Mouse (Mus musculus): ENCODE measurements at regions not wholly inside any gene's neighbourhood (a gene's known extent, or its start where the extent isn't known, plus 50 kb on each side); places are given as distances from the start of the nearest gene placed in this dataset.

- Histone ChIP-seq H3K27me3 (ENCODE audit: control insufficient read depth, insufficient read depth, low read length) (no peaks in the 10 kb centered on the region), H3K4me3 (ENCODE audit: insufficient read depth in 1 of 2, low read depth in 2 of 2, low read length in 2 of 2) (no peak overlapping the region), H3K27ac (no peak overlapping the region), H3K36me3 (replicated peaks; ENCODE audit: control insufficient read depth, insufficient read depth, low read depth) (no peaks in the 10 kb centered on the region), H3K9ac (replicated peaks) (no peak overlapping the region), H3K4me1 (replicated peaks; ENCODE audit: control insufficient read depth in 2 of 2, insufficient read depth in 2 of 2, low read length in 1 of 2) (no peaks in the 10 kb centered on the region), H3K9me3 (ENCODE audit: control insufficient read depth, low read length) (no peaks in the 10 kb centered on the region), H3K4me2 (ENCODE audit: low read depth) (no peak overlapping the region)
- WGBS (ENCODE audit: insufficient replicate concordance) = 54% methylated on average over 6 of the region's 6 CpGs
- DNase-seq (ENCODE audit: low read depth in 3 of 3, low spot score in 3 of 3) = no peak
- TF ChIP-seq CTCF (IDR thresholded peaks at IDR 0.05; ENCODE audit: low read depth) (no peak), EP300 (IDR thresholded peaks at IDR 0.05; ENCODE audit: low read depth) (no peak)
- ATAC-seq (ENCODE audit: insufficient read depth) = no peak
Measured at GRCm38 (mm10) chr9:87649015-87649978, 81.8 kb downstream of the Tbx18 start.

GRCm38 (mm10) chr9:87648317-87648716 is 82.7 kb downstream of the Tbx18 start:
- Histone ChIP-seq H3K36me3 (replicated peaks; ENCODE audit: control insufficient read depth, insufficient read depth, low read depth) (no peaks in the 10 kb centered on the region), H3K27me3 (ENCODE audit: control insufficient read depth, insufficient read depth, low read length) (no peaks in the 10 kb centered on the region), H3K9ac (replicated peaks) (no peak overlapping the region), H3K4me1 (replicated peaks; ENCODE audit: control insufficient read depth in 2 of 2, insufficient read depth in 2 of 2, low read length in 1 of 2) (no peaks in the 10 kb centered on the region), H3K27ac (no peak overlapping the region), H3K4me3 (ENCODE audit: insufficient read depth in 1 of 2, low read depth in 2 of 2, low read length in 2 of 2) (no peak overlapping the region), H3K4me2 (ENCODE audit: low read depth) (no peak overlapping the region), H3K9me3 (ENCODE audit: control insufficient read depth, low read length) (no peaks in the 10 kb centered on the region)
- ATAC-seq (ENCODE audit: insufficient read depth) = no peak
- TF ChIP-seq EP300 (IDR thresholded peaks at IDR 0.05; ENCODE audit: low read depth) (no peak), CTCF (IDR thresholded peaks at IDR 0.05; ENCODE audit: low read depth) (no peak)
- 54% methylated on average over 5 of the region's 5 CpGs for WGBS (ENCODE audit: insufficient replicate concordance)
- no peak for DNase-seq (ENCODE audit: low read depth in 3 of 3, low spot score in 3 of 3)

GRCm38 (mm10) chr9:87645032-87645431 is 86.0 kb downstream of the Tbx18 start:
- 68% methylated on average over 5 of the region's 5 CpGs for WGBS (ENCODE audit: insufficient replicate concordance)
- ATAC-seq (ENCODE audit: insufficient read depth) = no peak
- H3K27ac ChIP-seq = no peak overlapping the region
- H3K9ac ChIP-seq (replicated peaks) = no peak overlapping the region
- no peaks in the 10 kb centered on the region for H3K4me1 ChIP-seq (replicated peaks; ENCODE audit: control insufficient read depth in 2 of 2, insufficient read depth in 2 of 2, low read length in 1 of 2)
- H3K9me3 ChIP-seq (ENCODE audit: control insufficient read depth, low read length) = no peaks in the 10 kb centered on the region
- H3K36me3 ChIP-seq (replicated peaks; ENCODE audit: control insufficient read depth, insufficient read depth, low read depth) = no peaks in the 10 kb centered on the region
- no peaks in the 10 kb centered on the region for H3K27me3 ChIP-seq (ENCODE audit: control insufficient read depth, insufficient read depth, low read length)
- no peak for DNase-seq (ENCODE audit: low read depth in 3 of 3, low spot score in 3 of 3)
- no peak for TF ChIP-seq CTCF (IDR thresholded peaks at IDR 0.05; ENCODE audit: low read depth)
- TF ChIP-seq EP300 (IDR thresholded peaks at IDR 0.05; ENCODE audit: low read depth) = no peak
- no peak overlapping the region for H3K4me2 ChIP-seq (ENCODE audit: low read depth)
- no peak overlapping the region for H3K4me3 ChIP-seq (ENCODE audit: insufficient read depth in 1 of 2, low read depth in 2 of 2, low read length in 2 of 2)

GRCm38 (mm10) chr9:87633863-87634630 is 97.0 kb downstream of the Tbx18 start:
- no peak for DNase-seq (ENCODE audit: low read depth in 3 of 3, low spot score in 3 of 3)

GRCm38 (mm10) chr9:87626432-87626831 is 104.6 kb downstream of the Tbx18 start:
- no peak for ATAC-seq (ENCODE audit: insufficient read depth)
- Histone ChIP-seq H3K4me2 (ENCODE audit: low read depth) (no peak overlapping the region), H3K4me1 (replicated peaks; ENCODE audit: control insufficient read depth in 2 of 2, insufficient read depth in 2 of 2, low read length in 1 of 2) (no peaks in the 10 kb centered on the region), H3K36me3 (replicated peaks; ENCODE audit: control insufficient read depth, insufficient read depth, low read depth) (no peaks in the 10 kb centered on the region), H3K27me3 (ENCODE audit: control insufficient read depth, insufficient read depth, low read length) (no peaks in the 10 kb centered on the region), H3K4me3 (ENCODE audit: insufficient read depth in 1 of 2, low read depth in 2 of 2, low read length in 2 of 2) (no peak overlapping the region), H3K27ac (no peak overlapping the region), H3K9me3 (ENCODE audit: control insufficient read depth, low read length) (no peaks in the 10 kb centered on the region), H3K9ac (replicated peaks) (no peak overlapping the region)
- WGBS (ENCODE audit: insufficient replicate concordance) = 49% methylated on average over 3 of the region's 3 CpGs
- DNase-seq (ENCODE audit: low read depth in 3 of 3, low spot score in 3 of 3) = no peak
- TF ChIP-seq CTCF (IDR thresholded peaks at IDR 0.05; ENCODE audit: low read depth) = no peak
- TF ChIP-seq EP300 (IDR thresholded peaks at IDR 0.05; ENCODE audit: low read depth) = no peak

More at GRCm38 (mm10) chr9:87633863-87634630, 97.0 kb downstream of the Tbx18 start:
- Histone ChIP-seq H3K27me3 (ENCODE audit: control insufficient read depth, insufficient read depth, low read length) (no peaks in the 10 kb centered on the region), H3K27ac (no peak overlapping the region), H3K4me1 (replicated peaks; ENCODE audit: control insufficient read depth in 2 of 2, insufficient read depth in 2 of 2, low read length in 1 of 2) (no peaks in the 10 kb centered on the region), H3K4me3 (ENCODE audit: insufficient read depth in 1 of 2, low read depth in 2 of 2, low read length in 2 of 2) (no peak overlapping the region), H3K4me2 (ENCODE audit: low read depth) (no peak overlapping the region), H3K9me3 (ENCODE audit: control insufficient read depth, low read length) (no peaks in the 10 kb centered on the region), H3K9ac (replicated peaks) (no peak overlapping the region), H3K36me3 (replicated peaks; ENCODE audit: control insufficient read depth, insufficient read depth, low read depth) (no peaks in the 10 kb centered on the region)
- TF ChIP-seq EP300 (IDR thresholded peaks at IDR 0.05; ENCODE audit: low read depth) = no peak
- no peak for TF ChIP-seq CTCF (IDR thresholded peaks at IDR 0.05; ENCODE audit: low read depth)
- no peak for ATAC-seq (ENCODE audit: insufficient read depth)
- 67% methylated on average over 5 of the region's 5 CpGs for WGBS (ENCODE audit: insufficient replicate concordance)

Data from liver, embryonic 14.5 days (tissue).